Mouse (Mus musculus): ENCODE measurements around the gene Ccdc85b. TPM values are rescaled to one million over a fixed set of nuclear protein-coding genes. Genes with fewer than 3 reads are reported as not detected.

Ccdc85b gene
- polyA plus RNA-seq, 1 experiment from 2014 or later: 6.9 TPM

DNA sequence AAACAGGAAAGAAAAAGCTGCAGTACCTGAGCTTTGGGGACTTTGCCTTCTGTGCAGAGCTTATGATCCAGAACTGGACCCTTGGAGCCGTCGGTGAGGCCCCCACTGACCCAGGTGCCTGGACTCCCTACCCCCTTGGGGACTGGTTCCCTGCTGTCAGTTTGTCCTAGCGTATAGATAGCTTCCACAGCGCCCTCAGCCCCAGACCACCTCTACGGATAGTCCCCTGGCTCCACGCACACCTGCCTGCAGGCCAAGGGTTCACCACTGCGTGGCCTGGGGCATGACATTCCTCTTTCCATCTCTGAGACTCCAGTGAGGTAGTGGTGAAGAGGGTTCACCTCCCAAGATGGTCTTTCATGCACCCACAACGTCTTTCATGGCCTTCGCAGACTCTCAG is 5.5 kb upstream of the Ccdc85b start:
- Histone ChIP-seq H3K4me1 (replicated peaks; ENCODE audit: control insufficient read depth, insufficient read depth, low read length) (peaks cover 9% of the 10 kb centered on the region; the same call in 1 of the 2 replicates), H3K4me3 (ENCODE audit: low read depth, low read length) (no peak overlapping the region), H3K36me3 (ENCODE audit: control insufficient read depth, insufficient read depth, low read length) (no peaks in the 10 kb centered on the region), H3K27me3 (ENCODE audit: control insufficient read depth, insufficient read depth, low read length) (no peaks in the 10 kb centered on the region; the same call in 1 of the 2 replicates), H3K4me2 (replicated peaks; ENCODE audit: low read depth, low read length) (no peak overlapping the region), H3K9me3 (ENCODE audit: control insufficient read depth, low read length) (no peaks in the 10 kb centered on the region), H3K9ac (ENCODE audit: low read depth, low read length) (no peak overlapping the region), H3K27ac (ENCODE audit: low read depth, low read length) (no peak overlapping the region)
- WGBS: 91% methylated on average over 9 of the region's 9 CpGs
- DNase-seq (ENCODE audit: low spot score): no peak
- ATAC-seq (ENCODE audit: low FRiP score): no peak

DNA sequence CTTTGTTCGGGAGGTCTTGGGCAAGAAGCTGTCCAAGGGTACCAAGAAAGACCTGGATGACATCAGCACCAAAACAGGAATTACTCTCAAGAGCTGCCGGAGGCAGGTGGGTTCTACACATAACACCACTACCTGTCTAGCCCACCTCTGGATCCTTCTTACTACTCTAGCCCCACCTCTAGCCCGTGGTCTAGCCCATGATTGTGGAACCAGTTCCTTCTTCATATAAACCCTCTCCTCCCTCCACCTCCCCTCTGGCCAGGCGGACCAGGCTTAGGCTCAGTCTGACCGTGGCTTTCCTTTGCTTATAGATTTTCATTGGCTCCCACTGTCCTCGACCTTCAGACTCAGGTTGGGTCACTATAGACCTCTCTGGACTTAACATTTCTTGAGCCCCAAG is 3.7 kb upstream of the Ccdc85b start:
- Histone ChIP-seq H3K9me3 (ENCODE audit: control insufficient read depth, low read length) (no peaks in the 10 kb centered on the region), H3K27me3 (ENCODE audit: control insufficient read depth, insufficient read depth, low read length) (no peaks in the 10 kb centered on the region; the same call in 1 of the 2 replicates), H3K4me2 (replicated peaks; ENCODE audit: low read depth, low read length) (peak overlapping the region; percentile 91), H3K27ac (ENCODE audit: low read depth, low read length) (no peak overlapping the region), H3K4me1 (replicated peaks; ENCODE audit: control insufficient read depth, insufficient read depth, low read length) (peaks cover 9% of the 10 kb centered on the region; the same call in 1 of the 2 replicates), H3K9ac (ENCODE audit: low read depth, low read length) (no peak overlapping the region; the same call in 1 of the 2 replicates), H3K36me3 (ENCODE audit: control insufficient read depth, insufficient read depth, low read length) (no peaks in the 10 kb centered on the region), H3K4me3 (ENCODE audit: low read depth, low read length) (peak overlapping the region; percentile 80)
- ATAC-seq (ENCODE audit: low FRiP score): no peak
- 91% methylated on average over 6 of the region's 6 CpGs for WGBS
- no peak for DNase-seq (ENCODE audit: low spot score)

DNA sequence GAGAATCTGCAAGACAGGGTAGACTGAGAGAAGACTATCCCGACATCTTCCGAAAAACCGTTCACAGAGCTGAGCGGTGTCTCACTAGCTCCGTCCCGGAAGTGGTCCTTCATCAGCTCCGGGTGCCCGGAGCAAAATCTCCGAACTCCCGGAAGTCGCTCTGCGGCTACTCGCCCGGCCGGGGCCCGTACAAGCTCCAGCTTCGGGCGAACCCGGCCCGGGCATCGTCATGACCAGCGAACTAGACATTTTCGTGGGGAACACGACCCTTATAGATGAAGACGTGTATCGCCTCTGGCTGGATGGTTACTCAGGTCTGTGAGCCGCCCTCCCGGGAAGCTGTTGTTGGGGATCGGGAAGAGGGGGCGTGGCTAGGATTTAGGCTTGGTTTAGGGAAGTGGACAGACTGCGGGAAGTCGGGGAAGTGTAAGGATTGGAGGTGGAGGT is 2.8 kb upstream of the Ccdc85b start, which contains the start of gene Fibp:
Gene Fibp (plus strand): TSS at position 151 of the 447 bp plus-strand sequence.
- peaks cover 14% of the 10 kb centered on the region for H3K4me1 ChIP-seq (replicated peaks; ENCODE audit: control insufficient read depth, insufficient read depth, low read length)
- under 1% methylated on average over 31 of the region's 32 CpGs for WGBS
- H3K27me3 ChIP-seq (ENCODE audit: control insufficient read depth, insufficient read depth, low read length): no peaks in the 10 kb centered on the region; the same call in 1 of the 2 replicates
- H3K9me3 ChIP-seq (ENCODE audit: control insufficient read depth, low read length): no peaks in the 10 kb centered on the region
- ATAC-seq (ENCODE audit: low FRiP score) (peak; percentile 34; the same call in 1 of the 2 replicates), DNase-seq (ENCODE audit: low spot score) (peak; percentile 94)
- peak within 1 kb of the TSS; percentile 42 for H3K27ac ChIP-seq (ENCODE audit: low read depth, low read length)
- peak within 1 kb of the TSS; percentile 91 for H3K4me2 ChIP-seq (replicated peaks; ENCODE audit: low read depth, low read length)
- peak within 1 kb of the TSS; percentile 80 for H3K4me3 ChIP-seq (ENCODE audit: low read depth, low read length)
- H3K9ac ChIP-seq (ENCODE audit: low read depth, low read length): peak within 1 kb of the TSS; percentile 78
- H3K36me3 ChIP-seq (ENCODE audit: control insufficient read depth, insufficient read depth, low read length): no peaks in the 10 kb centered on the region

DNA sequence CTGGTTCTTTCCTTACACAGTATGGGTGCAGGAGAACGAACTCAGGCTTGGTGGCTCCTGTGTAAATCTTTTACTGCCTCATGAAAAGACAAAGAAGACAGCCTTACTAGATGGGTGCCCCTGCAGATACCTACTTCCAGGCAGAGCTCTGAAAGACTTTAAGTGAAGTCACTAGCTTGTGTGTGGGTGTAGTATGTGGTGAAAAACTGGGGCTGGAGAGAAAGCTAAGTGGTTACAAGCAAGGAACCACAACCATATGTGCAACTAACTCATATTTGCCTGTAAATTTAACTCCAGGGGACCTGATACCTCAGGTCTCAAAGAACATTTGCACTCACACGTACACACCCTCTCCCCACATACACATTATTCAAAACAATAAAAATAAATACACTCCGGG is 2.2 kb upstream of the Ccdc85b start:
- Histone ChIP-seq H3K4me3 (ENCODE audit: low read depth, low read length) (peak overlapping the region; percentile 80), H3K27me3 (ENCODE audit: control insufficient read depth, insufficient read depth, low read length) (no peaks in the 10 kb centered on the region; the same call in 1 of the 2 replicates), H3K27ac (ENCODE audit: low read depth, low read length) (no peak overlapping the region), H3K36me3 (ENCODE audit: control insufficient read depth, insufficient read depth, low read length) (no peaks in the 10 kb centered on the region), H3K9ac (ENCODE audit: low read depth, low read length) (peak overlapping the region; percentile 78), H3K4me1 (replicated peaks; ENCODE audit: control insufficient read depth, insufficient read depth, low read length) (peaks cover 18% of the 10 kb centered on the region), H3K9me3 (ENCODE audit: control insufficient read depth, low read length) (no peaks in the 10 kb centered on the region), H3K4me2 (replicated peaks; ENCODE audit: low read depth, low read length) (peak overlapping the region; percentile 91)
- 30% methylated on average over 3 of the region's 3 CpGs for whole genome bisulfite sequencing
- DNase-seq (ENCODE audit: low spot score): no peak
- ATAC-seq (ENCODE audit: low FRiP score): no peak

DNA sequence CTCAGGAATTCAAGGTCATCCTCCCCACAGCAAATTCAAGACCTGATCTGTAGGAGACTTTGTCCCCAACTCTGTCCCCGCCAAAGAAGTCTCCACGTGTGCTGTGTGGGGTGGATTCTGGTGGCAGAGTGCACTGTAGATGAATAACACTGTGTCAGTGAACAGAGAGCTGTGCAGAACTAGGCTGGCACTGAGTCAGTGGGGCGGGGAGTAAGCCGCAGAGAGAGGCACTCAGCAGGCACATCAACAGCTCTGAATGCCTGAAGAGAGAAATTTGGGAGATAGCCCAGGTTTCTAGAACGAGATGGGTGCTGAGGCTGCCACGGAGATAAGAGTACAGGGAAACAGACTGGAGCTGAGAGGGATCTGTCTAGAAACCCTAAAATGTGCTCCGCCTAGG is 1.3 kb upstream of the Ccdc85b start:
- no peak for DNase-seq (ENCODE audit: low spot score)
- WGBS: 69% methylated on average over 7 of the region's 7 CpGs
- no peak overlapping the region for H3K4me2 ChIP-seq (replicated peaks; ENCODE audit: low read depth, low read length)
- no peaks in the 10 kb centered on the region for H3K36me3 ChIP-seq (ENCODE audit: control insufficient read depth, insufficient read depth, low read length)
- ATAC-seq (ENCODE audit: low FRiP score): no peak
- no peak overlapping the region for H3K4me3 ChIP-seq (ENCODE audit: low read depth, low read length)
- no peaks in the 10 kb centered on the region for H3K9me3 ChIP-seq (ENCODE audit: control insufficient read depth, low read length)
- H3K9ac ChIP-seq (ENCODE audit: low read depth, low read length): no peak overlapping the region
- H3K27me3 ChIP-seq (ENCODE audit: control insufficient read depth, insufficient read depth, low read length): no peaks in the 10 kb centered on the region; the same call in 1 of the 2 replicates
- no peak overlapping the region for H3K27ac ChIP-seq (ENCODE audit: low read depth, low read length)
- peaks cover 14% of the 10 kb centered on the region for H3K4me1 ChIP-seq (replicated peaks; ENCODE audit: control insufficient read depth, insufficient read depth, low read length)

DNA sequence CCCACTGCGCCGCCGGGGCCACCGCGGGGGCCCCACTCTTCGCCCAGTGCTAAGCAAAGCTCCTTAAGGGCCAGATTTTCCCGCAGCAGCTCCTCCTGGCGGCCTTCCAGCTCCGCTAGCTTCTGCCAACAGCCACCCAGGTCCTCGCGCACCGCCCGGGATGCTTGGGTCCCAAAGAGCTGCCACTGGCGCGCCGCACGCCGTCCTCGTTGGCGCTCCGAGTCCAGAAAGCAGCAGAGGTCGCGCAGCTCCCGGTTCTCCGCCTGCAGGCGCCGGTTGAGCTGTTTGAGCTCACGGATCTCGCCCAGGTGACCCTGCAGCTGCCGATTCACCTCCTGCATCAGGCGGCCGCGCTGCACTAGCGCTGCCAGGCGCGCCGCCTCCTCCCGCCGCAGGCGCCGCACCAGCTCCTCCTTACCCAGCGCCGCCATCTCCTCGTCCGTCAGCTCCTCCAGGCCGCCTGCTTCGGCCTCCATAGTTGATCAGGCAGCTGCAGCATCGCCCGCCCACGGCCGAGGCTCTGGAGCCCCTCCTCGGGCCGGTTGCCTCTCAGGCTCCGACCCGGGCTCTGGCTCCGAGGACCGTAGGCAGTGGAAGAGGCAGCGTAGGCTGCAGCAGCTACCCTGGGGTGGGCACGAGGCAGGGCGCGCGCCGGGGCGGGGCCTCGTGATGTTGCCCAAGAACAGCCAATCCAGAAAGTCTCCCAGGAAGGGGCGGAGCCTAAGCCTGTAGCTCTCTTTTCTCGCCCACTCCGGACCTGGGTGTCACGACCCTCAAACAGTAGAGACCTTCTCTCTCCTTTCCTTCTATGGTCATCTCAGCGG is 560 bp downstream of the Ccdc85b start:
- under 1% methylated on average over 70 of the region's 70 CpGs for WGBS
- peak; percentile 93 for ATAC-seq (ENCODE audit: low FRiP score)
- peak overlapping the region; percentile 99 for H3K4me2 ChIP-seq (replicated peaks; ENCODE audit: low read depth, low read length)
- H3K27ac ChIP-seq (ENCODE audit: low read depth, low read length): peak overlapping the region; percentile 89
- H3K4me3 ChIP-seq (ENCODE audit: low read depth, low read length): peak overlapping the region; percentile 73
- no peaks in the 10 kb centered on the region for H3K36me3 ChIP-seq (ENCODE audit: control insufficient read depth, insufficient read depth, low read length)
- no peaks in the 10 kb centered on the region for H3K9me3 ChIP-seq (ENCODE audit: control insufficient read depth, low read length)
- peak; percentile 97 for DNase-seq (ENCODE audit: low spot score)
- H3K4me1 ChIP-seq (replicated peaks; ENCODE audit: control insufficient read depth, insufficient read depth, low read length): peaks cover 14% of the 10 kb centered on the region
- H3K9ac ChIP-seq (ENCODE audit: low read depth, low read length): peak overlapping the region; percentile 85
- H3K27me3 ChIP-seq (ENCODE audit: control insufficient read depth, insufficient read depth, low read length): no peaks in the 10 kb centered on the region; the same call in 1 of the 2 replicates

DNA sequence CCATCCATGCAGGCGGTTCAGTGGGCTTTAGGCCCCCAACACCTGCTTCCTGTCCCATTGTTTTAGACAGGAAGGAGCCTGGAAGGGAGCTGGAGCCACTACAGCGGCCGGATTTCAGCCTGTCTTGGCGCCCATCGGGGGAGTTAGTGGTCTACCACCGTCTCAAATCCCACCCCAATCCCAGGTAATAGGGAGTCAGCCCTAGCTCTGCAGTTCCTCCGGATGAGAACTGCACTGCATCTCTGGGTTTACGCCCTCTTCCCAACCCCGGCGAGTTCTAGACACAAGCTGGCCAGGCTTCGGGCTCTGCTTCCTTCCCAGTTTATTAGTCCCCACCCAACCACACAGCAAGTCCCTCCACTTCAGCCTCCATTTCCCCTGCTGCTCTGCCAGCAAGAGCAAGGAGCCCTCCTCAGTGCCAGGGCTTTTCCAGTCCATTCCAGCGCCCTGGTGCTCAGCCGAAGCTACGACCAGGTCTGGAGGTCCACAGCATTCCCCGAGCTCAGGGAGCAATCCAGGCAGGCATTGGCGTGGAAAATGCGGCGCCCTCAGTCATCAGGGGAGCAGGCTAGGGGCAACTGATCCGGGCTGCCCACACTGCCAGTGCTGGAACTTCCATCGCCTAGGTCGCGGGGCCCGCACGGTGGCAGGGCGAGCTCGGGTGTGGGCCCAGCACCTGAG is 1.3 kb downstream of the Ccdc85b start:
- no peaks in the 10 kb centered on the region; the same call in 1 of the 2 replicates for H3K27me3 ChIP-seq (ENCODE audit: control insufficient read depth, insufficient read depth, low read length)
- DNase-seq (ENCODE audit: low spot score) (no peak), ATAC-seq (ENCODE audit: low FRiP score) (peak; percentile 5; the same call in 1 of the 2 replicates)
- H3K9me3 ChIP-seq (ENCODE audit: control insufficient read depth, low read length): no peaks in the 10 kb centered on the region
- peak overlapping the region; percentile 85 for H3K9ac ChIP-seq (ENCODE audit: low read depth, low read length)
- peak overlapping the region; percentile 99 for H3K4me2 ChIP-seq (replicated peaks; ENCODE audit: low read depth, low read length)
- WGBS: 7% methylated on average over 26 of the region's 26 CpGs
- H3K36me3 ChIP-seq (ENCODE audit: control insufficient read depth, insufficient read depth, low read length): no peaks in the 10 kb centered on the region
- H3K27ac ChIP-seq (ENCODE audit: low read depth, low read length): peak overlapping the region; percentile 89
- H3K4me3 ChIP-seq (ENCODE audit: low read depth, low read length): peak overlapping the region; percentile 73
- peaks cover 13% of the 10 kb centered on the region for H3K4me1 ChIP-seq (replicated peaks; ENCODE audit: control insufficient read depth, insufficient read depth, low read length)

DNA sequence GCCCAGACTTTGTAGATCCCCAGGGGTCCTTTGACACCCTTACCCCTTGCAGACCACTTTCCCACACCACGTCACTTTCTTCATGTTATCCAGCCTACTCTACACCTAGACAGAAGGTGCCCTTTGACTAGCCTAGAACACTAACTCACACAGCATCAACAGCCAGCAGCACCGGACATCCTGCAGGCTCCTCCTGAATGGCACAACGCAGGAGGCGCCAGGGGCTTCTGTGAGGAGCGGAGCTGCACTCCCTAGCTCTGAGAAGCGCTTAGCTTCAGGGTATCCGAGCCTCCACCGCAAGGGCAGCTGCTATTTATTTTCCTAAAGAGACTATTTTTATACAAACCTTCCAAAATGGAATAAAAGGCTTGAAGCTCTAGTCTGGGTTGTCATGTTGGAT is 2.1 kb downstream of the Ccdc85b start:
- H3K27me3 ChIP-seq (ENCODE audit: control insufficient read depth, insufficient read depth, low read length): no peaks in the 10 kb centered on the region; the same call in 1 of the 2 replicates
- DNase-seq (ENCODE audit: low spot score): no peak
- H3K4me1 ChIP-seq (replicated peaks; ENCODE audit: control insufficient read depth, insufficient read depth, low read length): peaks cover 9% of the 10 kb centered on the region
- no peaks in the 10 kb centered on the region for H3K36me3 ChIP-seq (ENCODE audit: control insufficient read depth, insufficient read depth, low read length)
- ATAC-seq (ENCODE audit: low FRiP score): no peak
- no peaks in the 10 kb centered on the region for H3K9me3 ChIP-seq (ENCODE audit: control insufficient read depth, low read length)
- H3K4me2 ChIP-seq (replicated peaks; ENCODE audit: low read depth, low read length): peak overlapping the region; percentile 99
- peak overlapping the region; percentile 73; the same call in 1 of the 2 replicates for H3K4me3 ChIP-seq (ENCODE audit: low read depth, low read length)
- 69% methylated on average over 8 of the region's 8 CpGs for WGBS
- no peak overlapping the region for H3K27ac ChIP-seq (ENCODE audit: low read depth, low read length)
- H3K9ac ChIP-seq (ENCODE audit: low read depth, low read length): peak overlapping the region; percentile 16; the same call in 1 of the 2 replicates
